Mouse (Mus musculus): ENCODE measurements at regions not wholly inside any gene's neighbourhood (a gene's known extent, or its start where the extent isn't known, plus 50 kb on each side); places are given as distances from the start of the nearest gene placed in this dataset.
A peak's percentile ranks its signal among the peaks of the same experiment; 100 is the strongest.

DNA sequence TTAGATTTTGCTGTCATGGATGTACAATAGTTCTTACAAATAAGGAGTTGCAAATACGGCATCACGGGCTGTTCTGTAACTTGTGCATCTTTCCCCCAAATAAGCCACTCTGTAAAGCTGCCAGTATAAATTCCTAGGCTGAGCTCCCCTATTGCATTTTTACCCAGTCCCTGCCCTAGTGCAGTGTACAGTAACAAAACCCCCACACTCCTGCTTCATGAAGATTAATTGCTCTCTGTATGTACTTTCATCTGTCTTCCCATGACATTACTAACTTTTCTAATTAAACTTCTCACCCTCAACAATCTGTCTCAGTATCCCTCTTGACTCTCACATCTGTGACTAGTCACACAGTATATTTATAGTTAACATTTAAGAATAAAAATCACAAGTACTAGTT, 73.4 kb downstream of the Tm4sf1 start:
- no peak for DNase-seq (ENCODE audit: inconsistent age in 2 of 2, low spot score in 1 of 2)

DNA sequence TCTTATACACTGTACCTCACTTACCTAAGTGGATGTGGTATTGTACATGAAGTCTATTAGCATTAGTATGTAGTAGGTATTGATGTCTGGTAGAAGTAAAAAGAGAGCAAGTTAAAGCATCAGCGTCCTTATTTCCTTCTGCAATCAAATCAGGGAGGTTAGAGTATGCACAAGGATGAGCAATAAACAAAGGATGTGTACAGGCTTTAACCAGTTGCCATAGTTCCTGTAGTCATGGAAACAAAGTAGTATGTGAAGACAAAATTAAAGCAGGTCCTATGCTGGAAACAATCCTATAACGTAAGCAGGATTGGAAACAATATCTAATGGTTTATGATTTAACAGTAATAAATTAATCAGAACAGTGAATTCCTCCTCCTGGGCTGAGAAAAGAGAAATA, 78.0 kb downstream of the Tm4sf1 start:
- DNase-seq (ENCODE audit: inconsistent age in 2 of 2, low spot score in 1 of 2) = no peak

DNA sequence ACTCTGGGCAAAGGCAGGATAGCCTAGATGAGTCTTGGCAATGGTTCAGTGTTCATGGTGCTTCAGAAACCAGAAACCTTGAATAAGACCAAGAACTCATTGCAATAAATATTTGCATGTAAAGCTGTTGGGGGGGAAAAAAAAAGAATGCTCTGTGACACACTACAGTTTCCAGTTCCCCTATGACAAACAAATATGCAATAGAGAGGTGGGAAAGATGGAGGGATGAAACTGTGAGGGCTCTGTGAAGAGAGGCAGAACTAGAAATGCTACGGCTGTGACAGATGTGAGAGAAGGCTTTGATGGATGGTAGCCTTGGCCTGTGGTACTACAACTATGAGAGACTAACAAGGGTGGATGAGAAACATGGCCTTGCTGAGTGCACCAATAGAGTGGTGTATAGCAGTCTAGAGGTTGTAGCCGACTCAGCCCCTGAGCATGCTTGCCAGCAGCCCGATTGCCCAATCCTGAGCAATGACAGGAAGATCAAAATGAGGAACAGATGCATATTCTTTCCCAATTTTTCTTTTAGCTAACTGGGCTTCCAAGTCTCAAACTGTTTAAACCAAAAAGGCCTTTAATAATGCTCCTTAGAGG, 79.4 kb downstream of the Tm4sf1 start:
- peak; percentile 56 to 89 for DNase-seq (ENCODE audit: inconsistent age in 2 of 2, low spot score in 1 of 2)

DNA sequence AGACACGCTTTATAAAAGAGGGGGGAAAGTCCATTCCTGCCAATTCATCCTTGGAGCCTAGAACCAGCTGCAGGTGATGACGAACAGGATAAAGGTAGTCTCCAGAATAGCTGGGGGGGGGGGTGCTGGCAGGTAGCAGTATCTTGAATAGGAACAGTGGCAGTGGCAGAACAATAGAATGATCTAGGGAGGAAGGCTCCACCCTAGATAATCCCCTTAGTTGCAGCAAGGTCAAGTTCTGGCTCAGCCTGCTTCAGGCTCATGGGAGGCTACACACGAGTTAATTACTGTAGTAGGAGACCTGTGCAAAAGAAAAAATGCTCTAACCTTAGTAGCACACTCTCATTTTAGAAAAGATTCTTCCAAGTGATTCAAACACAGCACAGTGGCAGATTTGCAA, 83.4 kb downstream of the Tm4sf1 start:
- DNase-seq (ENCODE audit: inconsistent age in 2 of 2, low spot score in 1 of 2) = no peak

DNA sequence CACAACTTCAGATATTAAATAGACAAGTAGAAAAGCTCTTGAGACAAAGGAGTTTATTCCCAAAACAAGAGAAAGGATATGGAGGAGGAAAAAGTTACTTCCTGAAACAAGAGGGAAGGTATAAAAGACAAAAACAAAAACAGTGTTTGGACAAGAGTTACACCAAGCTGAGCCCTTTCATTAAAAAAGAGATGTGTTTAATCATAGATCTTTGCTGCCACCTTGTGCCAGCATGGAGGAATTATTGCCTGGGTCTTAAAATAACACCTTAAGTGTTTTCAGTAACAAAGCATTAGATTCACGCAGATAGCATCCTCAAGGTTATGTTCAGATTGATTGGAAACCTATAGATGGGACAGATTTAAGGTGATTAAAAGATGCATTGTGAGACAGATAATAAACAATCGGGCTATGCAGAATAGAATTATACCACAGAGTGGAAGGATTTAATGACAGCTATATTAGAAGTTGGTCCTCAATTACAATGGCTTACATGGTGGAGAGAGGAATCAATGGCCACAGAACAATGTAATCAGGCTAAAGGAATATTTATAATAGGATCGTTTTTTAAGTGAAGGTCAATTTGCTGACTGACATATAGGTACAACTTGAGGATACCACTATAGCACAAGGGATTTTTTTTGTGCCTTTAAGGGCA, 97.6 kb downstream of the Tm4sf1 start:
- peak; percentile 5 to 80 for DNase-seq (ENCODE audit: inconsistent age in 2 of 2, low spot score in 1 of 2)

DNA sequence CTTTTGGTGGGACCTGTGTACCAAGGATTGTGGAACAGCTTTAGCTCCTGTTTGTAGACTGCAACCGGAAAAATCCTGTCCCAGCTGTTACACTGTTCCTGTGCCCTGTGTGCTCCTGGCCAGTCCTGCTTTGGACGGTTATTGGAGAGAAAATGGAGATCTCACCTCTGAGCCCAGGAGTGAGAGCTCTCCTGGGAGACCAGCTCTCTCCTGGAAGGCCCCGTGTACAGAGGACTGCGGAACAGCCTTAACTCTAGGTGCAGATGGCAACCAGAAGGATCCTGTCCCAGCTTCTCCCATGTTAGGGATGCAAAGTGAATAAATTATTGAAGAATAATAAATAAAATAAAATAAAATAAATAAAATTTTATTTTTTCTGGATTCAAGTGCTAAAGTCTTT, 98.4 kb downstream of the Tm4sf1 start:
- no peak for DNase-seq (ENCODE audit: inconsistent age in 2 of 2, low spot score in 1 of 2)

DNA sequence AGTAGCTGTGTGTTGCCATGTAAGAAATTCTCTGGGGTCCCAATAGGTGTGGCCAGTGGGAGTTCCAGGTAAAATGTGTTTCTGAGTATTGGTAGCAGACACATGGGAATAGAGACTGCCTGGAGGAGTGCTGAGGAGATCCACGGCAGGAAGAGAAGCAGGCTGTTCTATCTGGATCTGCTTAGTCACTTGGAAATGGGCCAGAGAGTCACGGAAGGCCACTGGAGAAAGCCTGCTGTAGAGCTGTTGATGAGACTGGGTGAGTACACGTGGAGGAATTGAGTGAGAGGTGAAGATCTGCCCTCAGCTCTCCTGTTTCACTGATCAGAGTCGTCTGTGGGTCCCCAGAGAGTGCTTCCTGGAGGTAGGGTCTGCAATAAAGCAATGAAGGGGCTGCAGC, 120.2 kb downstream of the Tm4sf1 start:
- DNase-seq (ENCODE audit: inconsistent age in 2 of 2, low spot score in 1 of 2) = peak; percentile 58 to 73

DNA sequence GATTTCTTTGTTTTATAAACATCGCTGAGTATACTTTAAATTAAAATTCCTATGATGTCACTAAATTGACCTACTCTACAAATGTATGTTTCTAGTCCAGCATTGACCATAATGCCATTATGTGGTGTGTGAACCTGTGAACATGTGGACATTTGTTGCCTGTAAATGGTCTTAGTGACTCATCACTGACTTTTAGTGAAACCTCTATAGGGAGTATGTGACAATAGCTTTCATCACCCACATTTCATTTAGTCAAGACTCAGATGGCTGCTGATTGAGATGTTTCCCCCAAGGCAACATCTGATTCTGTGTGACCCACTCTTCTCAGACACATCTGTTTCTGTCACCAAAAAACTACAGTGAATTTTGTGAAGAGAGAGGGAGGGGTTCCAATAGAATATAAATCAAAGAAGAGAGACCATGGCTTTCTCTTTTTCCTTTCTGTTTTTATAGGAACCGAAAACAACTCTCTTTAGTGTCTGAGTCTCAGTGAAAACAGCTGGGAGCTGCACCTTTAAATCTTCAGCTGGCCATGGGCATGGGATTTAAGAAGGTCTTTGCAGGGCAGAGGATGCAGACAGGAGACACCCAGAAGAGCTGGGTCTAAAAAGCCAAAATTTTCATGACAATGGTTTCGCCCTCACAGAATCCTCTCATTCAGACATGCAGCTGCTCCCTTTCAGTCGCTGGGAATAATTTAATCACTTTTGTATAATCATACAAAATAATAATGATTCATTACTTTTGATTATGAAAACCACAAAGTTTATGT, 148.4 kb downstream of the Tm4sf1 start:
- DNase-seq (ENCODE audit: inconsistent age in 2 of 2, low spot score in 1 of 2) = no peak

DNA sequence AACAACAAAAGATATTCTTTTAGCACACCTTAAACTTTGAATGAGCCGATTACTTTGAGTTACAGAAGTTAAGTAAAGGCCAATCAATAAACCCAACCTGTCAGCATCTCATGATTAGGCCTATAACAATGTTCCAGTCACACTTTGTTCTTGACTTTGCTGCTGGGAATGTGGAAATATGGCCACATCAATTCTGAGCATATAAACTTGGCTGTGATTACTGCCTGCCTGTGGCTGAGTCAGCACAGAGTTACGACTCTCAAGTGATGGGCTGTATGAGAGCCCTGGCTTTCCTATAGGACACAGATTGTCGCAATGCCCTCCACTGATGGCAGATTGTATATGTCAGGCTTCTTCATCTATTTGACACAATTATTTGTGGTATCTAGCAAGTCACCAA, 152.6 kb downstream of the Tm4sf1 start:
- no peak for DNase-seq (ENCODE audit: inconsistent age in 2 of 2, low spot score in 1 of 2)

DNA sequence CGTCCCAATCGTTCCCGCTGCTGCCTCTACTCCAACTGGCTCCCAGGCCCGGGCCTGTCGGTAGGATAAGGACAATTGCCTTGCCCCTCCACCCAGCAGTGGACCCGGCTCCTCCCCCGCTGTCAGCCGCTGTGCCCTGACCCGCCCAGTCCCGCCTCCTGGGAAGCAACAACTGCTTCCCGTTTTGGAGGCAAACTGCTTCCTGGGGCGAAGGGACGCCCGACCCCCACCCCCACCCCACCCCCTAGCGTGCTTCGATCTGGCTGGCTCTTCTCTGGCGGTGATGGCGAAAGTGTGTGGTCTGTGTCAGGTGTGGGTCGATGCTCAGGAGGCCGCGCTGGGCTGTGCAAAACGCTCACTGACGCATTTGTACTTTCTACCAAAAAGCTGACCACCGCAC, 164.9 kb downstream of the Tm4sf1 start:
- DNase-seq (ENCODE audit: inconsistent age in 2 of 2, low spot score in 1 of 2) = peak in 1 of 2 experiments; percentile 5

DNA sequence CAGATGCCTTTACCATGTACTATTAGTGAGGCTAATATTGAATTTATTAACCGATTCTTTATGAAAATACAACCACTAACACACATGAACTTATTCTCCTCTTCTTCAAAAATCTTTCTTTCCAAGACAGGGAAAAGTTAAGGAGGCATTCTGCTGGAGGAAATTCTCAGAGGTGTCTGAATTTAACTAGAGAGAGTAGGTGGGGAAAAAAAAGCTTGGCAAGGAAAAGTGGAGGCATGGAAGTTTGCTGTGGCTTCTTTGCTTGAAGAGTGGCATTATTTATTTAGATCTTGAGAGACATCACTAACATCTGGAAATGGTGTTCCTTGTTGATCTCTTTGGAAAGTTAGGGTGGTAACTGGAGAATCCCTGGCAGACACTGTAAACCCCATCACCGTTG, 173.2 kb downstream of the Tm4sf1 start:
- DNase-seq (ENCODE audit: inconsistent age in 2 of 2, low spot score in 1 of 2) = no peak

DNA sequence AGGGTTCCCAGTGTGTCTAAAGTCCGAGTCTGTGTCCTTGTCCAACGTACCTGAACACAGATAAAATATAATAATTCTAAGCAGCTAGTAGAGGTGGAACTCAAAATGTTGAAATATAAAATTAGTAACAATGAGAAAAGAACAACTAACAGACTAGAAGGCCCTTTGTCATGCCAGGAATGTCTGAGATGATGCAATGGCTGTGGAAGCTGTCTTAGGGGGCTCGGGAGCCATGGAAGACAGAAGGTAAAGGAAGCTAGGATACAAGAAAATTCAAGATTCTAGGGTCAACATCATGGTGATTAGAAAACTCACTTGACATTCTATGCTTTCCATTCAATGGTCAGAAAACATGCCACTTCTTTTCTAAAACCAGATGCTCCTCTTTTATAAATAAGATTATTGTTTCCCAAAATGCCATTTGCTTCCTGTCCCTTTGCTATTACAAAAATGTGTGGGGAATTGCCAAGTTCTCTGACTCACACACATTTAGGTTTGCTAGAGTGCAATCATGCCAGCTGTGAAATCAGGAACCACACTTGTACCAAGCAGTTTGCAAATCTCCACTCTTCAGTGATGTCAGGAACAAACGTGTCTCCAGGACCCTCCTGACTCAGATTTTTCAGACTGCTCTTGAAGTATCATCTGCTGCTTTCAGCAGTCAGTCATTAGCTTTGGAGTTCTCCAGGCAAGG, 175.8 kb downstream of the Tm4sf1 start:
- peak in 1 of 2 experiments; percentile 37 for DNase-seq (ENCODE audit: inconsistent age in 2 of 2, low spot score in 1 of 2)

DNA sequence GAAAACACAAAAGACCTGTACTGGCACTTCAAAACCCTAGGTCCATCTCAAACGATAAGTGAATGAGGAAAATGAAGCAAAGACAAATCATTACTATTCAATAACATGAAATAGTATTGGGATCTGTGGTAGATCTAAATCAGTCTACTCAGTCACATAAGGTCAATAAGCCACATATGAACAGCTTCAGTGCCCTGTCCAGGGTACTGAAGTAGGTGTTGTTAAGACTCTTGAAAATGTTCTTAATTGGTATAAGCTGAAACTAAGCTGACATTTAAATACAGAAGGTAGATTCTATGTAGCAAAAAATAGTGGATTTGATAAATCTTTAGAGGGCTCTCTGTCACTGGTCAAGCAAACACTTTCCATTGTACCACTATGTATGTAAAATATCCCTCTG, 183.8 kb downstream of the Tm4sf1 start:
- no peak for DNase-seq (ENCODE audit: inconsistent age in 2 of 2, low spot score in 1 of 2)

DNA sequence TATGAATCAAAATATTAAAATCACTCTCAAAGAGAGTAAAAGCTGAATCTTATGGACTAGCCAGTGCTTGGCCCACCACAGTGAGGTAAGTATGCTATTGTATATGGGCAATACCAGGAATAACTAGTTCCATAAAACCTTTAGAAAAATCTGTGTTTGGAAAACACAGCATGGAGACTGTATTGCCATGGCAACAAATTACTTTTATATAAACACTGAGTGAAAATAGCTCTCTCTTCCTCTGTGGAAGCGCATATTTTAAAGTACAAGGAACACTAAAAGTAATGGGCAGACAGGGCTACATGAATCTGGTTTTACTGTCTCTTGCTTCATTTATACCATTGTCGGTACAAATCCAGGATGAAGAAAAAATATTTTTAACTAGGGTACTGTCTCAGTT, 199.5 kb downstream of the Tm4sf1 start:
- DNase-seq (ENCODE audit: inconsistent age in 2 of 2, low spot score in 1 of 2) = no peak

DNA sequence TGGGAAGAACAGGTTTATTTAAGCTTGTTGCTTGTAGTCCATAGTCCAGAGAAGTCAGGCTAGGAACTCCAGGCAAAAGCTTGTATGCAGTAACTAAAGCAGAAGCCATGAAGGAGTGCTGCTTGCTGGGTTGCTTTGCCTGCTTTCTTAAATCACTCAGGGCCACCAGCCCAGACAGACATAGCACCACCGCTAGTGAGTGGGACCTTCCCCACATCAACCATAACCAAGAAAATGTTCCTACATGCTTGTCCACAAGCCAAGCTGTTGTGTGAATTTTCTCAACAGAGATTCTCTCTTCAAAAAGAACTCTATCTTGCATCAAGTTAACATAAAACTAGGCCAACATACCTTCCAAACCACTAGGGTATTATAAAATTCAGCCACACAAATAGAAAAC, 201.3 kb downstream of the Tm4sf1 start:
- no peak for DNase-seq (ENCODE audit: inconsistent age in 2 of 2, low spot score in 1 of 2)

DNA sequence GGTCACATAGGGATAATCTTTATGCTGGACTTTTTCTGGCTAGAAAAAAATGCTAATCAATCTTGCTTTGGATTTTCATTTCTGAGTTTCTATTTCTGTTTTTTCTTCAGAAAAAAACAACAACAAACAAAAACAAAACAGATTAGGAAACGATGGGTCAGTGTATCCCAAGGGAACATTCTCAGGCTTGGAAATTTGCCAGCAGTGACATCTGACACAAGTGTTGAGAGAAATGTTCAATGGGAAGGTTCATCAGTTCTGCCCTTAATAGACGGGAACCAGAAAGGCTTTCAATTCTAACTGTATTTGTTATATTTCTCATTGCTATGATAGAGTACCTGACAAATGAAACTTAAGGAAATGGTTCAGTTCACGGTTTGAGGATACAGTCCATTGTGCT, 206.9 kb downstream of the Tm4sf1 start:
- no peak for DNase-seq (ENCODE audit: inconsistent age in 2 of 2, low spot score in 1 of 2)

DNA sequence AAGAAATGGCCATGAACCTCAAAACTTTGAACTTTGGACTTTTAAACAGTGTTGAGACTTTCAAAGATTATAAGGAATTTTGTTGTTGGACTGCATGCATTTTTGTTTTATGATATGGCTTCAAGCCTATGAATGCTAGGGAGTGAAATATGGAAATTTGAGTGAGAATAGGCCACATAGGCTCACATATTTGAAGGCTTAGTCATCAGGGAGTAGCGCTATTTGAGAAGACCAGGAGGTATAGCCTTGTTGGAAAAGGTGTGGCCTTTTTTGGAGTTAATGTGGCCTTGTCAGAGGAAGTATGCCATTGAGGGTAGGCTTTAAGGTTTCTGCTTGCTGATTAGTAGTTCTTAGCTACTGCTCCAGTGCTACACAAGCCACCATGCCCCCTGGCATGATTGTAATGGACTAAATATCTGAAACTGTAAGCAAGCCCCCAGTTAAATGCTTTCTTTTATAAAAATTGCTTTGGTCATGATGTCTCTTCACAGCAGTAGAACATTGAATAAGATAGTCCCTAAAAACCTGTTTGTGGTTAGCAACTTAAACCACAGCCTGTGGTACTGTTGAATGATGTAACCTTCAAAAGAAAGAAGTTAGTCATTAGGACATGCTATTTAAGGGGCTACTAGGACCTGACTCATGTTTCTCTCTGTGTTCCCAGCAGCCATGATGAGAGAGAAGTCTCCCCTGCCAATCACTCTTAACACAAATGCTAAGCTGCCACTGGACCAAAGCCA, 208.4 kb downstream of the Tm4sf1 start:
- DNase-seq (ENCODE audit: inconsistent age in 2 of 2, low spot score in 1 of 2) = no peak

DNA sequence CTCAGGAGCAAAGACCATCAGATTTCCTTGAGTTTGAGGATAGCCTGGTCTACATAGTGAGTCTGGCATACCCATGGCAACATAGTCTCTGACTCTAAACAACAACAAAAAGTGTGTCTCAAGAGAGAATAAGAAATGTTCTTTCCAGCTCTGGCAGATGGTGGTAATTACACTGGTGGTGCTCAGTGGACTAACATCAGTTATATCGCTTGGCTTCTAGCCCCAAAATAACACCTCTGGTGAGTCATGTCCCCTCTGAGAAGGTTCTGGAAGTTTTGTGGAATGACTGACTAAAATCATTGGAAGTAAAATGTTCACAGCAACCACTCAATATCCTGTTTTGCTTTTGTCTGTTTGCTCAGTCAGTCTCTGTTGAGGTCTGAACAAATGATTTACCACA, 227.3 kb downstream of the Tm4sf1 start:
- no peak for DNase-seq (ENCODE audit: inconsistent age in 2 of 2, low spot score in 1 of 2)

DNA sequence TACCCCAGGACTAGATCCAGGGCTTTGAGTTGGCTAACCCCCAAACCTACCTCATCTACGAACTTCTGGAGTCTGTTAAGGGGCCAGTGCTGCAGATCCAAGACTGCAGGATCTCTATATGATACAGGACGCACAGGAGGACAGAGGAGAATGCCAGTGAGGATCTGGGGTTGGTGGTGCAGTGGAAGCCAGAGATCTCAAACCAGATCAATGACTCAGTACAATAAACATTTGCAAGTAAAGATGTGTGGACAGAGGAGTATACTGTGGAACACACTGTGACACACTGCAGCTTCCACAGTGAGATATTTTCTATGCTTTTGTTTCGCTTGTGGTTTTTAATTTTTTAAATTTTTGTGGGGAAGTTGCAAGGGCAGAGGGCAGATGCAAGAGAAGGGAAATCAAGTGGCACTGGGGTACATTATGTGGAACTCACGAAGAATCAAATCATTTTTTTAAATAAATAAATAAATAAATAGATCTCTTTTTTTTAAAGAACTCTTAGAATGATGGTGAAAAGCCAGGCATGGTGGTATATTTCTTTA, 227.8 kb downstream of the Tm4sf1 start:
- no peak for DNase-seq (ENCODE audit: inconsistent age in 2 of 2, low spot score in 1 of 2)

DNA sequence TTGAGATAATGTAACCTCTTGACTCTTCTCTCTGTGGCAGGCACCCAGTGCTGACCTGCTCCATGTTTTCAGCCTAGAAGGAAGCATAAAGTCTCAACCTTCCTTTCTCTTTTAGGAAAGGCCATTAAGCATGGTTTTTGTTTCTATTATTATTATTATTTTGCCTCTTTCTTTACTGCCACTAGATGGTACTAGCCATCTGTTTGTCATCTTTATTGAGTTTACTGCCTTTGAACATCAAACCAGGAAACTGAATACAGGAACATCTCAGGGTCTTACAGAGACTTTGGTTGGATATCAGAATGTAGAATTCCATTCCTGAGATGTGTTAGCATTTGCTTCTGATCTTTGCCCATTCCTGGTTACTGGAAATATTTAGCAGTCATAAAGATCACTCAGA, 268.8 kb downstream of the Tm4sf1 start:
- DNase-seq (ENCODE audit: inconsistent age in 2 of 2, low spot score in 1 of 2) = no peak

DNA sequence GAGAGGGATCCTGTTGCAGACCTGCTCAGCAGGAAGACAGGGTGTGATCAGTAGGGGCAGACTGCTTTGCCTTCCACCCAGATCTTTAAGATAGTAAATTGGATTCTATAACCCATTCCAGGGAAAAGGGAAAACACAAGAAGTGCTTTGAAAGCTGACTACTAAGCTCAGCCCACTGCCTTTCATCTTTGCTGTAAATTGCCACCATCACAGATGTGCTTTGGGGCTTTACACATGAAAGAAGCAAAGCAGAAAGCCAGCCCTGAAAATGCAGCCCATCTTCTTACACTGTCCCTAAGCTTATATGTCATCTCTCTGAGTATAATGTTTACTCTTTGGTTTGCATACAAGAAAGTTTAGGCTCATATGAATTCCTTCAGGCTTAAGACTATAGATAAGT, 283.6 kb downstream of the Tm4sf1 start:
- DNase-seq (ENCODE audit: inconsistent age in 2 of 2, low spot score in 1 of 2) = no peak
